Mouse (Mus musculus) heart, adult 2 months (tissue): ENCODE data around the gene Bap1. TPM values are rescaled to one million over a fixed set of nuclear protein-coding genes. Genes with fewer than 3 reads are reported as not detected.
A peak's percentile ranks its signal among the peaks of the same experiment; 100 is the strongest.

Experiments used
- DNase-seq, 2 experiments: peaks; one replicate each; pipeline ENCODE4 v3.0.0; 2021
- H3K27ac ChIP-seq: fragments of 200-600 bp; 2 replicates; pipeline ENCODE4 v1.8.1; 2022
- H3K27me3 ChIP-seq: fragments of 200-500 bp; 2 replicates; pipeline ENCODE4 v1.6.1; 2012; ENCODE audit warnings: mild to moderate bottlenecking, low read length, inconsistent platforms, mixed read lengths; ENCODE audit not compliant: control insufficient read depth, insufficient read depth
- H3K36me3 ChIP-seq: fragments of 200-500 bp; 2 replicates; pipeline ENCODE4 v1.6.1; 2012; ENCODE audit warnings: low read length, inconsistent platforms; ENCODE audit not compliant: control insufficient read depth, insufficient read depth
- H3K4me1 ChIP-seq: fragments of 200-500 bp; 2 replicates; pipeline ENCODE4 v1.6.1; 2011; ENCODE audit warnings: low read length; ENCODE audit not compliant: control insufficient read depth, insufficient read depth
- H3K4me3 ChIP-seq: fragments of 200-600 bp; 2 replicates; pipeline ENCODE4 v1.8.1; 2022
- H3K79me2 ChIP-seq: fragments of 200-500 bp; replicated peaks from 2 replicates; pipeline ENCODE4 v1.6.1; 2012; ENCODE audit warnings: mild to moderate bottlenecking, inconsistent platforms, low read length, moderate library complexity, mixed read lengths; ENCODE audit not compliant: control insufficient read depth, insufficient read depth
- H3K9ac ChIP-seq: fragments of 200-500 bp; 2 replicates; pipeline ENCODE4 v1.6.1; 2012; ENCODE audit warnings: low read depth, mild to moderate bottlenecking, control low read depth, inconsistent platforms, low read length, mixed read lengths
- CTCF ChIP-seq: fragments of 200-600 bp; IDR thresholded peaks from 2 replicates; pipeline ENCODE4 v1.8.1; 2022; ENCODE audit warnings: antibody characterized with exemption, mild to moderate bottlenecking, moderate library complexity
- EP300 ChIP-seq: fragments of 200-500 bp; IDR thresholded peaks from 2 replicates; pipeline ENCODE4 v1.6.1; 2011; ENCODE audit warnings: low read depth, low read length, control low read depth; ENCODE audit not compliant: insufficient read depth
- POLR2A ChIP-seq: fragments of 200-500 bp; IDR thresholded peaks from 2 replicates; pipeline ENCODE4 v1.6.1; 2011; ENCODE audit warnings: mild to moderate bottlenecking, low read depth, low read length, control low read depth; ENCODE audit not compliant: insufficient read depth
- WGBS: fragments of 180-500 bp; shearing (Covaris S2); methylation state at CpG from one replicate; pipeline ENCODE4 v1.1.7; 2018; 5-methylcytosine and 5-hydroxymethylcytosine counted together
- intact Hi-C: fragments of 180-260 bp; cut with DNase I; formaldehyde crosslinking; loops from one replicate; pipeline ENCODE4 v1.15.1; 2025
- polyA plus RNA-seq: library from polyadenylated mRNA; depleted of rRNA; stranded (reverse); fragments of >200 nt; gene quantifications from 2 replicates; pipeline ENCODE4 v1.2.3, GENCODE M21; 2012
- total RNA-seq, 2 experiments: library from RNA; stranded (reverse); gene quantifications; 2 replicates each; pipeline ENCODE4 v1.2.3; 2021

Gene Bap1
- total and polyA plus RNA-seq, 3 experiments, result 39.6 to 49.1 (median 43.6) TPM

GRCm38 (mm10) chr14:31207070-31207830 lies 44.0 kb upstream of the Bap1 start:
- Histone ChIP-seq H3K79me2 (no peaks in the 10 kb centered on the region), H3K27me3 (no peaks in the 10 kb centered on the region), H3K9ac (peak overlapping the region; percentile 75), H3K36me3 (peaks cover 3% of the 10 kb centered on the region), H3K4me3 (peak overlapping the region; percentile 67), H3K4me1 (peaks cover 6% of the 10 kb centered on the region), H3K27ac (peak overlapping the region; percentile 98)
- intact Hi-C loops, result loop anchor here (5.0 kb wide), 1 partner anchor 130 kb away; the partner anchor contains the start of gene Capn7
- TF ChIP-seq CTCF (no peak), EP300 (no peak), POLR2A (no peak)
- DNase-seq, result peak; percentile 42 to 54
- 56% methylated on average over 13 of the region's 13 CpGs for WGBS

GRCm38 (mm10) chr14:31208084-31208483 lies 43.2 kb upstream of the Bap1 start, which contains the start of gene Tnnc1:
Gene Tnnc1 (plus strand): TSS chr14:31208312.
- peaks cover 3% of the 10 kb centered on the region for H3K36me3 ChIP-seq
- DNase-seq, result peak; percentile 67 to 74
- TF ChIP-seq EP300 (peak; percentile 88), POLR2A (peak; percentile 95), CTCF (no peak)
- no peaks in the 10 kb centered on the region for H3K27me3 ChIP-seq
- H3K9ac ChIP-seq, result peak within 1 kb of the TSS; percentile 78
- intact Hi-C loops, result loop anchor here (5.0 kb wide), 1 partner anchor 129 kb away; the partner anchor contains the start of gene Capn7
- peak within 1 kb of the TSS; percentile 67 for H3K4me3 ChIP-seq
- peak within 1 kb of the TSS; percentile 98 for H3K27ac ChIP-seq
- H3K4me1 ChIP-seq, result peaks cover 6% of the 10 kb centered on the region
- H3K79me2 ChIP-seq, result no peaks in the 10 kb centered on the region
- 69% methylated on average over 2 of the region's 2 CpGs for WGBS

- peak overlapping the region; percentile 78 for H3K9ac ChIP-seq
- peak; percentile 59 to 81 for DNase-seq
- TF ChIP-seq EP300 (peak; percentile 65; the same call in 1 of the 2 replicates), POLR2A (peak; percentile 82), CTCF (no peak)
- H3K4me3 ChIP-seq, result peak overlapping the region; percentile 44
- peak overlapping the region; percentile 98 for H3K27ac ChIP-seq
- no peaks in the 10 kb centered on the region; the same call in 1 of the 2 replicates for H3K36me3 ChIP-seq
- H3K27me3 ChIP-seq, result no peaks in the 10 kb centered on the region
- 57% methylated on average over 4 of the region's 4 CpGs for WGBS
- intact Hi-C loops, result loop anchor here (5.0 kb wide), 1 partner anchor 128 kb away; the partner anchor contains the start of gene Capn7
- peaks cover 6% of the 10 kb centered on the region for H3K4me1 ChIP-seq
- no peaks in the 10 kb centered on the region for H3K79me2 ChIP-seq
Measured at GRCm38 (mm10) chr14:31209133-31209557, 42.1 kb upstream of the Bap1 start.

GRCm38 (mm10) chr14:31211854-31212253 lies 39.4 kb upstream of the Bap1 start:
- H3K4me3 ChIP-seq, result no peak overlapping the region
- H3K9ac ChIP-seq, result no peak overlapping the region
- peak overlapping the region; percentile 23; the same call in 1 of the 2 replicates for H3K27ac ChIP-seq
- DNase-seq, result no peak
- no peaks in the 10 kb centered on the region for H3K27me3 ChIP-seq
- peaks cover 6% of the 10 kb centered on the region for H3K4me1 ChIP-seq
- no peaks in the 10 kb centered on the region for H3K36me3 ChIP-seq
- 77% methylated on average over 6 of the region's 6 CpGs for WGBS
- intact Hi-C loops, result no loop called here
- TF ChIP-seq POLR2A (peak; percentile 16), CTCF (no peak), EP300 (no peak)
- H3K79me2 ChIP-seq, result no peaks in the 10 kb centered on the region

GRCm38 (mm10) chr14:31212499-31212898 lies 38.8 kb upstream of the Bap1 start:
- no peak overlapping the region for H3K4me3 ChIP-seq
- 63% methylated on average over 3 of the region's 3 CpGs for WGBS
- H3K27ac ChIP-seq, result peak overlapping the region; percentile 23; the same call in 1 of the 2 replicates
- H3K36me3 ChIP-seq, result no peaks in the 10 kb centered on the region
- no peak overlapping the region for H3K9ac ChIP-seq
- DNase-seq, result no peak
- peaks cover 6% of the 10 kb centered on the region for H3K4me1 ChIP-seq
- TF ChIP-seq POLR2A, result peak; percentile 26
- TF ChIP-seq CTCF, result no peak
- H3K79me2 ChIP-seq, result no peaks in the 10 kb centered on the region
- H3K27me3 ChIP-seq, result no peaks in the 10 kb centered on the region
- intact Hi-C loops, result no loop called here

- Histone ChIP-seq H3K79me2 (no peaks in the 10 kb centered on the region), H3K36me3 (no peaks in the 10 kb centered on the region), H3K4me1 (peaks cover 7% of the 10 kb centered on the region), H3K9ac (no peak overlapping the region), H3K27me3 (no peaks in the 10 kb centered on the region), H3K4me3 (no peak overlapping the region), H3K27ac (no peak overlapping the region; the same call in 1 of the 2 replicates)
- intact Hi-C loops, result no loop called here
- TF ChIP-seq POLR2A, result peak; percentile 42
- TF ChIP-seq CTCF, result no peak
- 0 out of 2 replicates have a peak, but pooled peaks have one; percentile 8 for TF ChIP-seq EP300
- 61% methylated on average over 8 of the region's 8 CpGs for WGBS
- DNase-seq, result peak; percentile 33 to 49
Measured at GRCm38 (mm10) chr14:31213868-31214267, 37.4 kb upstream of the Bap1 start.
